Mouse (Mus musculus) myocyte (in vitro differentiated cells): ENCODE measurements at regions not wholly inside any gene's neighbourhood (a gene's known extent, or its start where the extent isn't known, plus 50 kb on each side); places are given as distances from the start of the nearest gene placed in this dataset.
A peak's percentile ranks its signal among the peaks of the same experiment; 100 is the strongest.

Experiments
- H3K27me3 ChIP-seq: one replicate; pipeline ENCODE4 v1.6.1; 2011; ENCODE audit not compliant: control insufficient read depth, insufficient read depth, insufficient read length
- H3K36me3 ChIP-seq: one replicate; pipeline ENCODE4 v1.6.1; 2011; ENCODE audit not compliant: control insufficient read depth, insufficient read depth
- H3K4me2 ChIP-seq: one replicate; pipeline ENCODE4 v1.6.1; 2011; ENCODE audit warnings: low read depth, control low read depth
- H3K4me3 ChIP-seq: one replicate; pipeline ENCODE4 v1.5.1; 2011; ENCODE audit warnings: mild to moderate bottlenecking, control low read depth, moderate library complexity
- H3K79me2 ChIP-seq: one replicate; pipeline ENCODE4 v1.6.1; 2011; ENCODE audit not compliant: control insufficient read depth, insufficient read depth
- H3ac ChIP-seq: one replicate; pipeline ENCODE4 v1.6.1; 2011; ENCODE audit not compliant: control insufficient read depth, insufficient read length
- CEBPB ChIP-seq: IDR thresholded peaks from 2 replicates; pipeline ENCODE4 v1.6.1; 2011; ENCODE audit warnings: mild to moderate bottlenecking, moderate library complexity; ENCODE audit not compliant: poor library complexity, insufficient read depth, severe bottlenecking
- E2F4 ChIP-seq: IDR thresholded peaks from one replicate; pipeline ENCODE4 v1.6.1; 2011; ENCODE audit warnings: mild to moderate bottlenecking, control low read depth, moderate library complexity; ENCODE audit not compliant: insufficient read depth
- MAX ChIP-seq: IDR thresholded peaks from one replicate; pipeline ENCODE4 v1.6.1; 2011; ENCODE audit warnings: low read depth, mild to moderate bottlenecking, control low read depth
- MYOD1 ChIP-seq, 3 experiments: IDR thresholded peaks; one replicate each; pipeline ENCODE4 v1.6.1; 2011; ENCODE audit warnings: control low read depth in 2 of 3, low read depth in 2 of 3, mild to moderate bottlenecking in 2 of 3, moderate library complexity in 1 of 3; ENCODE audit not compliant: insufficient read length in 2 of 3, control insufficient read depth in 1 of 3
- MYOG ChIP-seq, 3 experiments: IDR thresholded peaks; one replicate each; pipeline ENCODE4 v1.6.1; 2011; ENCODE audit warnings: control low read depth in 2 of 3, low read depth in 2 of 3, mild to moderate bottlenecking in 2 of 3; ENCODE audit not compliant: insufficient read length in 2 of 3, control insufficient read depth in 1 of 3, insufficient read depth in 1 of 3
- POLR2A ChIP-seq: IDR thresholded peaks from one replicate; pipeline ENCODE4 v1.6.1; 2011; ENCODE audit warnings: low read depth, mild to moderate bottlenecking, control low read depth, moderate library complexity; ENCODE audit not compliant: insufficient read length
- POLR2AphosphoS2 ChIP-seq: IDR thresholded peaks from one replicate; pipeline ENCODE4 v1.6.1; 2011; ENCODE audit warnings: low read depth, control low read depth; ENCODE audit not compliant: insufficient read length
- REST ChIP-seq: IDR thresholded peaks from one replicate; pipeline ENCODE4 v1.6.1; 2011; ENCODE audit warnings: mild to moderate bottlenecking, control low read depth, moderate library complexity; ENCODE audit not compliant: insufficient read depth, insufficient read length
- SRF ChIP-seq: IDR thresholded peaks from one replicate; pipeline ENCODE4 v1.6.1; 2011; ENCODE audit warnings: low read depth; ENCODE audit not compliant: control insufficient read depth, insufficient read length
- TCF12 ChIP-seq: IDR thresholded peaks from one replicate; pipeline ENCODE4 v1.6.1; 2011; ENCODE audit warnings: mild to moderate bottlenecking, control low read depth; ENCODE audit not compliant: poor library complexity, insufficient read depth, severe bottlenecking
- TCF3 ChIP-seq: IDR thresholded peaks from one replicate; pipeline ENCODE4 v1.6.1; 2011; ENCODE audit warnings: low read depth, control low read depth; ENCODE audit not compliant: insufficient read length
- USF1 ChIP-seq: IDR thresholded peaks from one replicate; pipeline ENCODE4 v1.6.1; 2011; ENCODE audit warnings: low read depth, mild to moderate bottlenecking, control low read depth, moderate library complexity

- H3ac ChIP-seq: no peak overlapping the region
- no peaks in the 10 kb centered on the region for H3K36me3 ChIP-seq
- H3K79me2 ChIP-seq: no peaks in the 10 kb centered on the region
Measured at GRCm38 (mm10) chr3:49648895-49649175, 108.3 kb downstream of the Pcdh18 start.

GRCm38 (mm10) chr3:49648040-49648894 lies 108.9 kb downstream of the Pcdh18 start:
- no peaks in the 10 kb centered on the region for H3K27me3 ChIP-seq
- H3K36me3 ChIP-seq: no peaks in the 10 kb centered on the region
- H3K4me3 ChIP-seq: no peak overlapping the region
- H3K79me2 ChIP-seq: no peaks in the 10 kb centered on the region
- H3K4me2 ChIP-seq: no peak overlapping the region
- no peak for TF ChIP-seq CEBPB
- TF ChIP-seq USF1: no peak
- TF ChIP-seq SRF: no peak
- no peak for TF ChIP-seq MYOD1 (IDR thresholded peaks at IDR 0.05; ENCODE audit: control insufficient read depth in 1 of 3, insufficient read length in 2 of 3, low read depth in 2 of 3)
- TF ChIP-seq POLR2A: no peak
- TF ChIP-seq E2F4: no peak
- TF ChIP-seq TCF12: no peak
- no peak overlapping the region for H3ac ChIP-seq

More at GRCm38 (mm10) chr3:49648895-49649175, 108.3 kb downstream of the Pcdh18 start:
- Histone ChIP-seq H3K4me2 (no peak overlapping the region), H3K4me3 (no peak overlapping the region), H3K27me3 (no peaks in the 10 kb centered on the region)
- TF ChIP-seq POLR2AphosphoS2: no peak
- TF ChIP-seq E2F4: no peak
- no peak for TF ChIP-seq MYOG (IDR thresholded peaks at IDR 0.05; ENCODE audit: control insufficient read depth in 1 of 3, insufficient read depth in 1 of 3, insufficient read length in 2 of 3, low read depth in 2 of 3)
- TF ChIP-seq TCF3: no peak
- TF ChIP-seq REST: no peak
- no peak for TF ChIP-seq MAX
- no peak for TF ChIP-seq MYOD1 (IDR thresholded peaks at IDR 0.05; ENCODE audit: control insufficient read depth in 1 of 3, insufficient read length in 2 of 3, low read depth in 2 of 3)
- TF ChIP-seq SRF: no peak
- no peak for TF ChIP-seq CEBPB
- no peak for TF ChIP-seq POLR2A
- no peak for TF ChIP-seq USF1
- TF ChIP-seq TCF12: no peak

- Histone ChIP-seq H3K4me3 (no peak overlapping the region), H3K4me2 (no peak overlapping the region), H3K36me3 (no peaks in the 10 kb centered on the region), H3ac (no peak overlapping the region), H3K79me2 (no peaks in the 10 kb centered on the region), H3K27me3 (no peaks in the 10 kb centered on the region)
- TF ChIP-seq POLR2AphosphoS2: no peak
- TF ChIP-seq CEBPB: peak; percentile 82
Measured at GRCm38 (mm10) chr3:49644993-49645392, 112.1 kb downstream of the Pcdh18 start.

- H3K79me2 ChIP-seq: no peaks in the 10 kb centered on the region
- no peak overlapping the region for H3K4me3 ChIP-seq
- no peak overlapping the region for H3K4me2 ChIP-seq
- no peaks in the 10 kb centered on the region for H3K36me3 ChIP-seq
- no peaks in the 10 kb centered on the region for H3K27me3 ChIP-seq
- H3ac ChIP-seq: no peak overlapping the region
- TF ChIP-seq MYOG (IDR thresholded peaks at IDR 0.05; ENCODE audit: control insufficient read depth in 1 of 3, insufficient read depth in 1 of 3, insufficient read length in 2 of 3, low read depth in 2 of 3) (no peak), CEBPB (0 out of 2 replicates have a peak, but pooled peaks have one; percentile 36), REST (no peak), POLR2AphosphoS2 (no peak), TCF12 (no peak)
Measured at GRCm38 (mm10) chr3:49643871-49644270, 113.3 kb downstream of the Pcdh18 start.

GRCm38 (mm10) chr3:49641966-49642758 lies 115.0 kb downstream of the Pcdh18 start:
- Histone ChIP-seq H3K79me2 (no peaks in the 10 kb centered on the region), H3K36me3 (no peaks in the 10 kb centered on the region), H3ac (no peak overlapping the region), H3K4me2 (peak overlapping the region; percentile 60), H3K27me3 (no peaks in the 10 kb centered on the region), H3K4me3 (no peak overlapping the region)
- TF ChIP-seq MAX (no peak), POLR2AphosphoS2 (no peak), MYOG (IDR thresholded peaks at IDR 0.05; ENCODE audit: control insufficient read depth in 1 of 3, insufficient read depth in 1 of 3, insufficient read length in 2 of 3, low read depth in 2 of 3) (peak in 2 of 3 experiments; percentile 27 to 80), CEBPB (0 out of 2 replicates have a peak, but pooled peaks have one; percentile 1), USF1 (no peak), REST (no peak), TCF3 (no peak), MYOD1 (IDR thresholded peaks at IDR 0.05; ENCODE audit: control insufficient read depth in 1 of 3, insufficient read length in 2 of 3, low read depth in 2 of 3) (peak in 2 of 3 experiments; percentile 36 to 55), TCF12 (peak; percentile 77), E2F4 (no peak), POLR2A (no peak), SRF (no peak)
